Mouse (Mus musculus): ENCODE measurements at regions not wholly inside any gene's neighbourhood (a gene's known extent, or its start where the extent isn't known, plus 50 kb on each side); places are given as distances from the start of the nearest gene placed in this dataset.

- DNase-seq (ENCODE audit: low read depth, low spot score): no peak
These were observed 57.3 kb downstream of the Edn1 start for GRCm38 (mm10) chr13:42358588-42358987.

GRCm38 (mm10) chr13:42367655-42368554 is 66.6 kb downstream of the Edn1 start:
- DNase-seq (ENCODE audit: low read depth, low spot score): no peak

- DNase-seq (ENCODE audit: low read depth, low spot score): no peak
These were observed 68.5 kb downstream of the Edn1 start for GRCm38 (mm10) chr13:42369826-42370225.

- DNase-seq (ENCODE audit: low read depth, low spot score): no peak
These were observed 70.9 kb downstream of the Edn1 start for GRCm38 (mm10) chr13:42372201-42372600.

- no peak for DNase-seq (ENCODE audit: low read depth, low spot score)
These were observed 72.9 kb downstream of the Edn1 start for GRCm38 (mm10) chr13:42374181-42374596.

GRCm38 (mm10) chr13:42379675-42380074 is 78.4 kb downstream of the Edn1 start:
- DNase-seq (ENCODE audit: low read depth, low spot score): no peak

- DNase-seq (ENCODE audit: low read depth, low spot score): no peak
These were observed 81.8 kb downstream of the Edn1 start for GRCm38 (mm10) chr13:42383099-42383498.

GRCm38 (mm10) chr13:42390389-42390788 is 89.1 kb downstream of the Edn1 start:
- no peak for DNase-seq (ENCODE audit: low read depth, low spot score)

- no peak for DNase-seq (ENCODE audit: low read depth, low spot score)
These were observed 90.2 kb downstream of the Edn1 start for GRCm38 (mm10) chr13:42391330-42392005.

- DNase-seq (ENCODE audit: low read depth, low spot score): no peak
These were observed 91.4 kb downstream of the Edn1 start for GRCm38 (mm10) chr13:42392701-42393100.

GRCm38 (mm10) chr13:42394572-42394971 is 93.3 kb downstream of the Edn1 start:
- no peak for DNase-seq (ENCODE audit: low read depth, low spot score)

- no peak for DNase-seq (ENCODE audit: low read depth, low spot score)
These were observed 100.2 kb downstream of the Edn1 start for GRCm38 (mm10) chr13:42401513-42401912.

GRCm38 (mm10) chr13:42403231-42404020 is 102.2 kb downstream of the Edn1 start:
- no peak for DNase-seq (ENCODE audit: low read depth, low spot score)

GRCm38 (mm10) chr13:42412652-42413282 is 111.5 kb downstream of the Edn1 start:
- no peak for DNase-seq (ENCODE audit: low read depth, low spot score)

- no peak for DNase-seq (ENCODE audit: low read depth, low spot score)
These were observed 145.6 kb downstream of the Edn1 start for GRCm38 (mm10) chr13:42446921-42447320.

- no peak for DNase-seq (ENCODE audit: low read depth, low spot score)
These were observed 152.4 kb downstream of the Edn1 start for GRCm38 (mm10) chr13:42453665-42454064.

- DNase-seq (ENCODE audit: low read depth, low spot score): no peak
These were observed 158.6 kb downstream of the Edn1 start for GRCm38 (mm10) chr13:42459892-42460291.

GRCm38 (mm10) chr13:42478825-42479224 is 177.5 kb downstream of the Edn1 start:
- DNase-seq (ENCODE audit: low read depth, low spot score): no peak

- DNase-seq (ENCODE audit: low read depth, low spot score): no peak
These were observed 189.3 kb upstream of the Phactr1 start for GRCm38 (mm10) chr13:42490956-42491680.

- DNase-seq (ENCODE audit: low read depth, low spot score): no peak
These were observed 186.1 kb upstream of the Phactr1 start for GRCm38 (mm10) chr13:42494371-42494770.

- no peak for DNase-seq (ENCODE audit: low read depth, low spot score)
These were observed 182.1 kb upstream of the Phactr1 start for GRCm38 (mm10) chr13:42498351-42498750.
